Mouse (Mus musculus) limb, embryonic 14.5 days (tissue): ENCODE results near the gene Ap1g1. TPM values are rescaled to one million over a fixed set of nuclear protein-coding genes. Genes with fewer than 3 reads are reported as not detected.

Source experiments
- ATAC-seq: fragments of 200-750 bp; cut with Nextera tagmentation; 2 replicates; pipeline ENCODE4 v1.8.0; 2017; ENCODE audit warnings: low read depth, moderate number of reproducible peaks, moderate TSS enrichment; ENCODE audit not compliant: low FRiP score
- DNase-seq: peaks from one replicate; pipeline ENCODE4 v3.0.0-alpha.2; 2015; ENCODE audit warnings: low spot score
- H3K27ac ChIP-seq: fragments of 300-500 bp; sonication (generic); replicated peaks from 2 replicates; pipeline ENCODE4 v1.5.1; 2014; ENCODE audit warnings: low read depth, mild to moderate bottlenecking, low read length, moderate library complexity, mixed read lengths
- H3K27me3 ChIP-seq: fragments of 300-500 bp; sonication (generic); 2 replicates; pipeline ENCODE4 v1.6.1; 2014; ENCODE audit warnings: low read length, mixed read lengths; ENCODE audit not compliant: control insufficient read depth, insufficient read depth
- H3K36me3 ChIP-seq: fragments of 300-500 bp; sonication (generic); 2 replicates; pipeline ENCODE4 v1.6.1; 2014; ENCODE audit warnings: mild to moderate bottlenecking, low read length, moderate library complexity, mixed read lengths; ENCODE audit not compliant: control insufficient read depth, insufficient read depth
- H3K4me1 ChIP-seq: fragments of 300-500 bp; sonication (generic); 2 replicates; pipeline ENCODE4 v1.6.1; 2014; ENCODE audit warnings: antibody characterized with exemption, low read length, mixed read lengths; ENCODE audit not compliant: control insufficient read depth, insufficient read depth
- H3K4me2 ChIP-seq: fragments of 300-500 bp; sonication (generic); replicated peaks from 2 replicates; pipeline ENCODE4 v1.6.1; 2014; ENCODE audit warnings: low read depth, mild to moderate bottlenecking, low read length, moderate library complexity; ENCODE audit not compliant: severe bottlenecking
- H3K4me3 ChIP-seq: fragments of 300-500 bp; sonication (generic); replicated peaks from 2 replicates; pipeline ENCODE4 v1.5.1; 2014; ENCODE audit warnings: low read length
- H3K9ac ChIP-seq: fragments of 300-500 bp; sonication (generic); 2 replicates; pipeline ENCODE4 v1.6.1; 2014; ENCODE audit warnings: mild to moderate bottlenecking, low read depth, low read length, moderate library complexity; ENCODE audit not compliant: severe bottlenecking
- H3K9me3 ChIP-seq: fragments of 300-500 bp; sonication (generic); 2 replicates; pipeline ENCODE4 v1.6.1; 2016; ENCODE audit warnings: low read length; ENCODE audit not compliant: control insufficient read depth
- POLR2A ChIP-seq: fragments of 200-500 bp; IDR thresholded peaks from 2 replicates; pipeline ENCODE4 v1.8.0; 2012; ENCODE audit warnings: inconsistent platforms, mild to moderate bottlenecking, moderate library complexity, borderline replicate concordance; ENCODE audit not compliant: insufficient read depth, insufficient read length; ENCODE audit errors: extremely low read depth
- WGBS: fragments of 180-500 bp; shearing (Covaris S2); extraction: QIAGEN DNeasy Blood & Tissue Kit; methylation state at CpG from one replicate; pipeline ENCODE4 v1.1.7; 2014; 5-methylcytosine and 5-hydroxymethylcytosine counted together
- polyA plus RNA-seq, 2 experiments: library from polyadenylated mRNA; depleted of rRNA in 1 of 2; stranded (reverse) in 1 of 2; unstranded in 1 of 2; fragments of >200 nt; fragmentation: Nextera tagmentation in 1 of 2; extraction: Ambion mirVana in 1 of 2; gene quantifications; 2 replicates each; pipeline versions ENCODE4 v1.2.1 to v1.2.3; 2012 to 2014

Gene Ap1g1
- polyA plus RNA-seq, 2 experiments = 32.0 to 63.1 TPM

- H3K36me3 ChIP-seq = peaks cover 39% of the 10 kb centered on the region
- no peak overlapping the region for H3K27ac ChIP-seq
- H3K27me3 ChIP-seq = no peaks in the 10 kb centered on the region
- TF ChIP-seq POLR2A = no peak
- no peak for DNase-seq
- H3K4me2 ChIP-seq = no peak overlapping the region
- no peak overlapping the region for H3K4me3 ChIP-seq
- H3K9ac ChIP-seq = no peak overlapping the region
- WGBS = 93% methylated on average over 1 of the region's 1 CpGs
- no peaks in the 10 kb centered on the region for H3K4me1 ChIP-seq
- no peaks in the 10 kb centered on the region for H3K9me3 ChIP-seq
- no peak for ATAC-seq
These were observed 126.7 kb downstream of the Ap1g1 start for GRCm38 (mm10) chr8:109904928-109905668.

- Histone ChIP-seq H3K36me3 (peaks cover 45% of the 10 kb centered on the region), H3K4me2 (no peak overlapping the region), H3K27ac (no peak overlapping the region), H3K27me3 (no peaks in the 10 kb centered on the region), H3K4me1 (no peaks in the 10 kb centered on the region), H3K4me3 (no peak overlapping the region), H3K9ac (no peak overlapping the region), H3K9me3 (no peaks in the 10 kb centered on the region)
- WGBS = 96% methylated on average over 3 of the region's 3 CpGs
- no peak for TF ChIP-seq POLR2A
- no peak for DNase-seq
- ATAC-seq = no peak
These were observed 128.6 kb downstream of the Ap1g1 start for GRCm38 (mm10) chr8:109906907-109907306.

- H3K4me2 ChIP-seq = no peak overlapping the region
- ATAC-seq (no peak), DNase-seq (no peak)
- H3K27ac ChIP-seq = no peak overlapping the region
- no peaks in the 10 kb centered on the region for H3K9me3 ChIP-seq
- H3K4me3 ChIP-seq = no peak overlapping the region
- peaks cover 49% of the 10 kb centered on the region for H3K36me3 ChIP-seq
- WGBS = 96% methylated on average over 4 of the region's 4 CpGs
- no peaks in the 10 kb centered on the region for H3K4me1 ChIP-seq
- H3K27me3 ChIP-seq = no peaks in the 10 kb centered on the region
- H3K9ac ChIP-seq = no peak overlapping the region
- TF ChIP-seq POLR2A = no peak
These were observed 129.0 kb downstream of the Ap1g1 start for GRCm38 (mm10) chr8:109907376-109907775.

Other genes with a start within 250 kb of the Ap1g1 start
- gene Dhx38, start 212.7 kb upstream of the Ap1g1 start, polyA plus RNA-seq (2012; rRNA removed) = 27.4 and 27.8 TPM in 2 replicates
- 20.0 and 23.3 TPM in 2 replicates for gene Dhx38, start 212.7 kb upstream of the Ap1g1 start, polyA plus RNA-seq (2014; fragmentation: Nextera tagmentation; extraction: Ambion mirVana)
- gene Txnl4b, start 212.7 kb upstream of the Ap1g1 start, polyA plus RNA-seq (2012; rRNA removed) = 5.7 and 6.0 TPM in 2 replicates
- 23.6 and 25.1 TPM in 2 replicates for gene Txnl4b, start 212.7 kb upstream of the Ap1g1 start, polyA plus RNA-seq (2014; fragmentation: Nextera tagmentation; extraction: Ambion mirVana)
- 2.0 and 2.4 TPM in 2 replicates for gene Hp, start 199.4 kb upstream of the Ap1g1 start, polyA plus RNA-seq (2012; rRNA removed)
- gene Hp, start 199.4 kb upstream of the Ap1g1 start, polyA plus RNA-seq (2014; fragmentation: Nextera tagmentation; extraction: Ambion mirVana) = 0.73 and 1.8 TPM in 2 replicates
- gene Dhodh, start 169.9 kb upstream of the Ap1g1 start, polyA plus RNA-seq (2012; rRNA removed) = 41.2 and 41.8 TPM in 2 replicates
- 42.3 and 48.5 TPM in 2 replicates for gene Dhodh, start 169.9 kb upstream of the Ap1g1 start, polyA plus RNA-seq (2014; fragmentation: Nextera tagmentation; extraction: Ambion mirVana)
- 0.14 and 0.24 TPM in 2 replicates for gene Pkd1l3, start 164.0 kb upstream of the Ap1g1 start, polyA plus RNA-seq (2012; rRNA removed)
- gene Pkd1l3, start 164.0 kb upstream of the Ap1g1 start, polyA plus RNA-seq (2014; fragmentation: Nextera tagmentation; extraction: Ambion mirVana) = 0.14 and 0.33 TPM in 2 replicates
- 109 and 113 TPM in 2 replicates for gene Ist1, start 85.3 kb upstream of the Ap1g1 start, polyA plus RNA-seq (2012; rRNA removed)
- gene Ist1, start 85.3 kb upstream of the Ap1g1 start, polyA plus RNA-seq (2014; fragmentation: Nextera tagmentation; extraction: Ambion mirVana) = 149 and 153 TPM in 2 replicates
- 34.0 and 36.8 TPM in 2 replicates for gene Zfp821, start 73.0 kb upstream of the Ap1g1 start, polyA plus RNA-seq (2012; rRNA removed)
- 28.6 and 34.2 TPM in 2 replicates for gene Zfp821, start 73.0 kb upstream of the Ap1g1 start, polyA plus RNA-seq (2014; fragmentation: Nextera tagmentation; extraction: Ambion mirVana)
- gene Atxn1l, start 40.8 kb upstream of the Ap1g1 start, polyA plus RNA-seq (2012; rRNA removed) = 16.2 and 19.0 TPM in 2 replicates
- gene Atxn1l, start 40.8 kb upstream of the Ap1g1 start, polyA plus RNA-seq (2014; fragmentation: Nextera tagmentation; extraction: Ambion mirVana) = 8.7 and 9.6 TPM in 2 replicates
- 12.0 and 13.8 TPM in 2 replicates for gene Phlpp2, start 90.0 kb downstream of the Ap1g1 start, polyA plus RNA-seq (2012; rRNA removed)
- 3.3 and 4.1 TPM in 2 replicates for gene Phlpp2, start 90.0 kb downstream of the Ap1g1 start, polyA plus RNA-seq (2014; fragmentation: Nextera tagmentation; extraction: Ambion mirVana)
- 0.49 and 1.2 TPM in 2 replicates for gene Marveld3, start 183.6 kb downstream of the Ap1g1 start, polyA plus RNA-seq (2012; rRNA removed)
- 2.4 and 3.1 TPM in 2 replicates for gene Marveld3, start 183.6 kb downstream of the Ap1g1 start, polyA plus RNA-seq (2014; fragmentation: Nextera tagmentation; extraction: Ambion mirVana)
- gene Tat, start 211.9 kb downstream of the Ap1g1 start, polyA plus RNA-seq (2012; rRNA removed) = 0.09 and 0.14 TPM in 2 replicates
- not detected in 2 replicates for gene Tat, start 211.9 kb downstream of the Ap1g1 start, polyA plus RNA-seq (2014; fragmentation: Nextera tagmentation; extraction: Ambion mirVana)